Mouse (Mus musculus) right cerebral cortex, adult 18-20 months (tissue): Measurements from ENCODE around the gene Cryzl1.
"Not testable (repeated sequence)": the region's sequence is repeated elsewhere in the genome, so short reads cannot be mapped to it uniquely, and the experiment has no call there.

Source experiments
- DNase-seq: peaks from one replicate; pipeline ENCODE4 v3.0.0; 2022; ENCODE audit warnings: mixed read lengths

Gene Cryzl1

DNA sequence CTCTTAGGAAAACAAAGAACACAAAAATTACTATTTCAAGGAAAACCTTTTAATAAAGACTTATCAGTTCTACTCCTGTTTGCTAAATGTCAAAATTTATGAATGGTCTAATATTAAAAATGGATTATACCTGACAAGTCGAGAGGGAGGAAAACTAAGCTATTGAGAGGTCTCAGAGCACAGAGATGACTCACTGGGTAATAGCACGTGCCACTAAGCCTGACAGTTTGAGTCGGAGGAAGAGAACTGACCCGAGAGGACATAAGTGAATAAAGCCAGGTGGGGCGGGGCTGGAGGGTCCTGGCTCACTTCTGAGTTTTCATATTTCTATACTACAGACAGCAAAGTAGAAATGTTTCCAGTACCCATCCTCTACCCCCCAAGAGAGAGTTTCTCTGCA is 42.4 kb downstream of the Cryzl1 start:
- DNase-seq: no peak

DNA sequence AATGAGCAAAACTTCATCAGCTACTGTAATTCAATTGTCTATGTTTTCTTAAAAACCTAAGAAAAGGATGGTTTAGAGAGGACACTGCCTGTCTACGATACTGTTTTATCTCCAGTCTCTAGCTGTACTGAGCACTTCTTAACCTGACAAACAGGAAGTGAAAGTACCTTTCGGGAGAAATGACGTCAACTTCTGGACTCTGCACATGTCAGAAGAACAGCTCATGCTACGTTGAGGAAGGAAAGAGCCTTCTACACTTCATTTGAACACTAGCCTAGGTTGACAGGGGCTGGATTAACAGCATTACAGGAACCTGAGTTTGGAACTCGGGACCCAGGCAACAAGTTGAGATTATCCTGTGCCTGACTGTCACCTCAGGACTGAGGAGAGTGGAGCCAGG is 43.2 kb downstream of the Cryzl1 start:
- DNase-seq: no peak

DNA sequence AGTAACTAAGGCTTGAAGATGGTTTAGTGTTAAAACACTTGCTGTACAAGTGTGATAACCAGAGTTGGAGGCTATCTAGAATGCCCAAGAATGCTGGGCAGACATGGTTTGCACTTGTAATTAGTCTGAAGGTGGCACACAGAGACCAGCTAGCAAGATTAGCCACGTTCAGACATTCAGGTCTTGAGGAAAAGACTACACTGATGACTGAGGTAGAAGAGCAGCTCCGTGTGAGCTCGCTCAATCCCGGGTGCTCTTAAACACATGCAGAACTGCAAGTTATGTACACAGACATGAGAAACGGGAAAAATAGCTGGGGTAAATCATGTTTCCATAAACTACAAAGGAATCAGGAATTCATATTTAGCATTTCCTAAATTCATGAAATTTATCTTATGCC is 48.1 kb downstream of the Cryzl1 start:
- no peak for DNase-seq

DNA sequence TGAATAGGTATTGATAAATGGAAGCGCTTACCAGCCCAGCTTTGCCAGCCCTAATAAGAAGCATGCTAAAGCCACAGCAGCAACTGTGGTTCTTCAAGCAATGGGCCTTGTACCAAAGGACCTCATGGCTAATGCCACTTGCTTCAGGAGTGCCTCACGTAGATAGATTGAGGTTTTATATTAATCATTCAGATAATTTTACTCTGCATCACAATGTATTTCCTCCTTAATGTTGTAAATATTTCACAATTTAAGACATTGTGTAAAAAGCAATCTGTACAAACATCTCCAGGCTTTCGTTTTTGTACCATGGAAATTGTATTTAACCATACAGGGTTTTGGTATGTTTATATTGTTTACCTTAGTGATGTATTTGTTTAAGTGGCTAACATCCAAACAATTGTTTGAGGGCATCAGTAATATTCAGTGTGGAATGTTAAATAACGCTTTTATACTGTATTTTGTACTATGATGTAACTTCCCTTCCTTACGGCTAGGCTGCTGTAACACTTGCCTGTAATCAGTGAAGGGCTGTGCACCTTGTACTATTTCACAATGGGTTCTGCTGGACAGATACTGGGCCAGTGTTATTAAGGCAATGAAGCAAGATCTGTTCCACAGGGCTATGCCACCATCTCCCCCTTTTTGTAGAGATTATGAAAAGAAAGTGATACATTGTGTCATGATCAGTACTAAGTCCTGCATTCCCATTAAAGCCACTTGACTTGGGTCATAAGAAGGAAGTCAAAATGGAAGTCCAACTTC is 50.4 kb downstream of the Cryzl1 start:
- DNase-seq: no peak

DNA sequence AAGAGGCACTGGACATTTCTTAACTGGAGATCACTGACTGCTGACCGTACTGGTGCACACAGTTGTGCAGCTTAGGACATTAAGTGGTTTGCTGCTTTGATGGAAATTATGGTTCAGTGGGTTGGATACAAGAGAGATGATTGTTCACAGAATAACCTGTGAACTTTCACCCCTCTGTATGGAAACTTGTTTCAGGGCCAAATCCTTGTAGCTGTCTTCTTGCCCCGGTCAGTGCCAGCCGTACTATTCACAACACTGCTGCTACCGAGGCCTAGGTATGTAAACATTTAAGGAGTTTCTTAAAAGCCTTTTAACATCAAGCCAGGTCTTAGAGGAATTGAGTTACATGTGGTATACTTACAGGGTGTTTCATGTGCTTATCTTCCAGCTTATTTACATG is 54.3 kb downstream of the Cryzl1 start:
- no peak for DNase-seq

DNA sequence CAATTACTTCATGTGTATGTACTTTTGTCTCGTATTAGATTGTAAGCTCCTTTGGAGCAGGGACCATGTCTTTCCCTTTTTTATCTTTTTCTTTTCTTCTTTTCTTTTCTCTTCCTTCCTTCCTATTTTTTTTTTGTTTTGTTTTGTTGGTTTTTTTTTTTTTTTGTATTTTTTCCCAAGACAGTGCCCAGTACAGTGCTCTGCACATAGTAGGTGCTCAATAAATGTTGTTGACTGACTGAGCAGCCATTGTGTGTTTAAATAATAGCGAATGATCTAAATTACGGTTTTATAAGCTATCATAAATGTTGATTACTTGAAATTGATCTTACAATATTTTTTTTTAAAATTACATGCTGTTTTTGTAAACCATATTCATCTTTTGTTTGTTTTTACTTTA is 65.0 kb downstream of the Cryzl1 start:
- no peak for DNase-seq

DNA sequence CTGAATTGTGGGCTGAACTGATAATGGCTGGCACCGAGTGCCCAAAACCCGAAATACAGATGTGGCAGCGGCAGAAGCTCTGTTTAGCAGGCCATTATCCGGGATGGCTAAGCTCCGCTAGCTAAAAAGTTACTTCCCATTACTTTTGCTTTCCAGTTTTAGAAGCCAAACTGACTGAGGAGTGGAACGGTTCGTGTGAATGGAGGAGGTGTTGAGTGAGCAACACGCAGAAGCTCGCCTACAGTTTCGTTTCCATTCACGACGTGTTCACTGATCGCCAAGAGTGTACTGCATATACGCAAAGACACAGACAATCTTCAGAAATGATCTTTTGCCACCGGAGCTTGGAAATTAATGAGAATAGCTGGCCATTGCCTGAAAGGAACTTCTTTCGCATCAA is 66.4 kb downstream of the Cryzl1 start:
- peak; percentile 48 for DNase-seq

DNA sequence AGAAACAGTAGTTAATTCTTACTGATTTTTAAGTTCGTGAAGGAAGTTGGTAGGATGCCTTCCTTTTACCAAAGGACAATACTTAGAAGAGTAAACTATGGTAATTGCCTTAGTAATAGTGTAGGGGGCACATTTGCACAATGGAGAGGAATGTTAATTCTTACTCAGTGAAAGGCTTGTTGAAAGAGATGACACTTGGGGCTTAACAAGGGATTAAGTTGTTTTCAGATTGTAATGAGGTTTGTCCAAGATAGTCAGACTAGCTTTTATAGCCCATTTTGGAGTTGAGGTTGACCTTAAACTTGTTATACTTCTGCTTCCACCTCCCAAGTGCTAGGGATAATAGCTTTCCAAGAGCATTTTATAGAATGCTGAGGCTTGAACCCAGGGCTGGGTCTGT is 67.4 kb downstream of the Cryzl1 start:
- DNase-seq: no peak

DNA sequence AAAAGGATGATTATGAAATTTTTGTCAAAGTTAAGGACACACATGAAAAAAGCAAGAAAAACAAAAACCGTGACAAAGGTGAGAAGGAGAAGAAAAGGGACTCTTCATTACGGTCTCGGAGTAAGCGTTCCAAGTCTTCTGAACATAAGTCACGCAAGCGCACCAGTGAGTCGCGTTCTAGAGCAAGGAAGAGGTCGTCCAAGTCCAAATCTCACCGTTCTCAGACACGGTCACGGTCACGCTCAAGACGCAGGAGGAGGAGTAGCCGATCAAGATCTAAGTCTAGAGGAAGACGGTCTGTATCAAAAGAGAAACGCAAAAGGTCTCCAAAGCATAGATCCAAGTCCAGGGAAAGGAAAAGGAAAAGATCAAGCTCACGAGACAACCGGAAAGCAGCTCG is 69.0 kb downstream of the Cryzl1 start:
- DNase-seq: no peak

DNA sequence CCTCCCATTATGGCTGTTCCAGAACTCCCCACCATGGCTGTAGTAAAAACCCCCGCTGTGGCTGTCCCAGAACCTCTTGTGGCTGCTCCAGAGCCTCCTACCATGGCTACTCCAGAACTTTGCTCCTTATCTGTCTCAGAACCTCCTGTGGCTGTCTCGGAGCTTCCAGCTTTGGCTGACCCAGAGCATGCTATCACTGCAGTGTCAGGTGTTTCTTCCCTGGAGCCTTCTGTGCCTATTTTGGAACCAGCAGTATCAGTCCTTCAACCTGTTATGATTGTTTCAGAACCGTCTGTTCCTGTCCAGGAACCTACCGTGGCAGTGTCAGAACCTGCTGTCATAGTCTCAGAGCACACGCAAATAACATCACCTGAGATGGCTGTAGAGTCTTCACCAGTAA is 70.3 kb downstream of the Cryzl1 start:
- DNase-seq: no peak

DNA sequence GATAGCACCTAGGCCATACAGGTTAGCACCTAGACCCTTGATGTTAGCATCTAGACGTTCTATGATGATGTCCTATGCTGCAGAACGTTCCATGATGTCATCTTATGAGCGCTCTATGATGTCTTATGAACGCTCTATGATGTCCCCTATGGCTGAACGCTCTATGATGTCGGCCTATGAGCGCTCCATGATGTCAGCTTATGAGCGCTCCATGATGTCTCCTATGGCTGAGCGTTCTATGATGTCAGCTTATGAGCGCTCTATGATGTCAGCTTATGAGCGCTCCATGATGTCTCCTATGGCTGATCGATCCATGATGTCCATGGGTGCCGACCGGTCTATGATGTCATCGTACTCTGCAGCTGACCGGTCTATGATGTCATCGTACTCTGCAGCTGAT is 71.5 kb downstream of the Cryzl1 start:
- DNase-seq: no peak

DNA sequence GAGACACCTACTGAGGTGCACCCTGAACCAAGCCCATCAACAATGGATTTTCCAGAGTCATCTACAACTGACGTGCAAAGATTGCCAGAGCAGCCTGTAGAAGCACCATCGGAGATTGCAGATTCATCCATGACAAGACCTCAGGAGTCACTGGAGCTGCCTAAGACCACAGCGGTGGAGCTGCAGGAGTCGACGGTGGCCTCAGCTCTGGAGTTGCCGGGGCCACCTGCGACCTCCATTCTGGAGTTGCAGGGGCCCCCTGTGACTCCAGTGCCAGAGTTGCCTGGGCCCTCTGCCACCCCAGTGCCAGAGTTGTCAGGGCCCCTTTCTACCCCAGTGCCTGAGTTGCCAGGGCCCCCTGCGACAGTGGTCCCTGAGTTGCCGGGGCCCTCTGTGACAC is 73.5 kb downstream of the Cryzl1 start:
- DNase-seq: no peak

DNA sequence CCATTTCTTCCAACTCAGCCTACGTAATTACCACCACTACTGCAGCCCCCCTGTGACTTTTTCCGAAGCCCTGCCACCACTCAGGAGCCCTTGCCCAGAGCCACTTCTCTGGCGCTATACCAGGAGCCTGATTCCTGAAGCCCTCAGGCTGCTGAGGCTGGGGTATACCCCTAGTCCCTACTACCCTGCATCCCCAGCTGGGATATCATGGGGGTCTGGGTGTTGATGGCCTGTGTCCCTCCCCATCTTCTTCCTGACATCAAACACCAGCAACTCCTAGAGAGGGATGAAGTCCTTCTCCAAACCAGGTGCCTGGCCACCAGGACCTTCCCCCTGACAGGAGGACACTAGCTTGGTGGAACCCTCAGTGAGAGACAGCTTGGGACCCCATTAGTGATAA is 76.6 kb downstream of the Cryzl1 start:
- DNase-seq: no peak

DNA sequence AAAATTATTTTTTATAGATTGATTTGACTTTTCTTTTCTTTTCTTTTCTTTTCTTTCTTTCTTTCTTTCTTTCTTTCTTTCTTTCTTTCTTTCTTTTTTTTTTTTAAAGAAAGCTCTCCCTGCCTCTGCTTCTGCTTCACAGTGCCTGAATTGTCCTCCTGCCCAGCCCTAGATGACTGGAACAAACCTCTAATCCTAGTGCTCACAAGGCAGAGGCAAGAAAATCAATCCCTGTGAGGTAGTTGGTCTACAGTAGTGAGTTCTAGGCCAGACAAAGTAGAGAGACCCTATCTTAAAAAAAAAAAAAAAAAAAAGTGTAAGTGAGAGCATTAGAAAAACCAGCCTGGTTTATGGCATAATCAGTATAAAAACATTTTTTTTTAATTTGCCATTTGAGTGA is 79.0 kb downstream of the Cryzl1 start:
- no peak for DNase-seq

DNA sequence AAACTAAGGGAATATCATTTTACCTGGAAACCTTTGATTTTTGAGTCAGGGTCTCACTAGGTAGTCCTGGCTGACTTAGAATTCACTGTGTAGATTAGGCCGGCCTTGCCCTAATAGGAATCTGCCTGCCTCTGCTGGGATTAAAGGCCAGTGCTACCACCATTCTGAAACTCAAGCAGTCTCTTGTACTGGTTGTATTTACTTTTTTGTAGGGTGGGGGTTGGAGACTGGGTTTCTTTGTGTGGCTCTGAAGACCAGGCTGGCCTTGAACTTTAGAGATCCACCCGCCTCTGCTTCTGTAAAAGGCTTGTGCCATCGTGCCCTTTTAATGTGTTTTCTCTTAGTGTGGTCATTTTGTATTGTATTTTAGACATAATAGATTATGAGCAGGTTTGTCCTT is 79.5 kb downstream of the Cryzl1 start:
- no peak for DNase-seq

DNA sequence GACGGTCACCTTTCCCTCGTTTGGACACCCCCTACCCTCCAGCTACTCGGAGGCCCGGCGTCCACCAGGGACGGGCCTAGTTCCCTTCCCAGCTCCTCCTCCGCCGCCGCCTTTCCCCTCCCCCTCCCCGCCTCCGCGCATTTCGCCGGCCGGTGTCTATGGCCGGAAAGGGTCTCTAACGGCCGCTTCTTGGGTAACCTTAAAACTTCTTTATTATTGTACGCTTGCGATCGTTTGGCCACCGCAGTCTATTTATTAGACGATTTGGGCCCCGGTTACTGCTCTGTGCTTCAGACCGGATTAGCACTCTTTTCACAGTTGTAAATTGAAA is 80.6 kb downstream of the Cryzl1 start:
- peak; percentile 63 for DNase-seq

DNA sequence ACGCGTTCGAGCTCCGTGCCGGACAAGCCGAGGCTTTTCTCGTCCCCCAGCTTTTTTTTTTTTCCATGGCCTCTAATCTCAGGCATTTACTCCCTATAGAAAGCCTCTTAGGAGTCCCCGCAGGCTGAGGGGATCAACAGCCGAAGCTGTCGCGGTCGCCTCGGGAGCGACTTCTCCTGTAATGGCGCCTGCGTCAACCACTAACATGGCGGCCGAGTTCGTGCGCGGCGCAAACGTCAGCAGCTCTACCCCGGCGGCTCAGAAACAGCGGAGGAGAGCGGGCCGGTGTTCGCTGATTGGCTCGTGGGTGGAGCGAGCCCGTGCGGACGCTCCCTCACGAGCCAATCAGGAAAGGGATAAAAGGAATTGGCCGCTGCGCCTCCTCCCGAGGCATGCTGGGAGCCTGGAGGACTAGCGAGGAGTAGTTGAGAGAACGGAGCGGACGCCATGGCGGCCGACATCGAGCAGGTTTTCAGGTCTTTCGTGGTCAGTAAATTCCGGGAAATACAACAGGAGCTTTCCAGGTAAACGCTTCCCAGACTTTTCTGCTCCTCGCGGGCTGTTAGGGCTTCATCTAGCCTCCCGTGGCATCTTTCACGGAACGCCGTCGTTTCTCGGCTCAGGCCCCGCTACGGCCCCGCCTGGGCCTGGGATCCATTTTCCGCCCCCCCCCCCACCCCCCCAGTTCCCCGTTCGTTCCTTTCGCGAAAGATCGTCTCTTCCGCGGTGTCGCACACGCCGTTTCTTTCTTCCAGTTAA is 81.1 kb downstream of the Cryzl1 start, which contains the start of gene Son:
TSS of gene Son (plus strand) at position 46 of the 759 bp plus-strand sequence.
- DNase-seq: peak; percentile 99

DNA sequence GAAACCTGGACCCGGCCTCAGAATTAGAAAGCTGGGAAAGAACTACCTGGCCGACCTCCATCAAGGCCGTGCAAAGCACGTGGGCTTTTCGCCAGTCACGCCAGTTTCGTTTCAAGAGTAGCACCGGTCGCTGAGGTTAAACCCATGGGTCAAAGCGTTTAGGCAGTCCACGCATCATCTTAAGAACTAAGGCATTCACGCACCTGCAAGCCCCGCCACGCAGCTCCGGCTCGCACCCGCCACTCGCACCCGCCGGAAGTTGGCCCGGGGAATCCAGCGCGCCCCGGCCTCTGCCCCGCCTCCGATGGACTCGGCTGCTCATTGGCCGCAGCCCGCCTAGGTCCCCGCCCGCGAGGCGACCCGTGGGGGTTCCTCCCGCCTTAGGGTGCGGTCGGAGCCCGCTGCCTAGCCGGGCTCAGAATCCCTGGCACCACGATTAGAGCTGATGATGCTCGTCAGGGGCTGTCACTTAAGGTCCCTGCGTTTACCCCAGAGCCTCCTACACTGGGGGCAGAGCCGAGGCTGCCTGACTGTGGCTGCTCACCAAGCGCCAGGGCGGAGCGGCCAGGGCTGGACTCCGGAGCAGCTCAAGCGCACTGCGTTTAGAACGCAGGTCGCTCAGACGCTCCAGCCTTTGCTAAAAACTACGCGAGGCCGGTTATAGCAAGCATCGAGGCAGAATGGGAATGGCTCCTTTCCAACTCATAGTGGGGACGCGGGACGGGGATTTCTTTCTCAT is 81.9 kb downstream of the Cryzl1 start, which contains the start of gene Gart:
TSS of gene Gart (minus strand) at position 272 of the 739 bp plus-strand sequence.
- DNase-seq: peak; percentile 96

DNA sequence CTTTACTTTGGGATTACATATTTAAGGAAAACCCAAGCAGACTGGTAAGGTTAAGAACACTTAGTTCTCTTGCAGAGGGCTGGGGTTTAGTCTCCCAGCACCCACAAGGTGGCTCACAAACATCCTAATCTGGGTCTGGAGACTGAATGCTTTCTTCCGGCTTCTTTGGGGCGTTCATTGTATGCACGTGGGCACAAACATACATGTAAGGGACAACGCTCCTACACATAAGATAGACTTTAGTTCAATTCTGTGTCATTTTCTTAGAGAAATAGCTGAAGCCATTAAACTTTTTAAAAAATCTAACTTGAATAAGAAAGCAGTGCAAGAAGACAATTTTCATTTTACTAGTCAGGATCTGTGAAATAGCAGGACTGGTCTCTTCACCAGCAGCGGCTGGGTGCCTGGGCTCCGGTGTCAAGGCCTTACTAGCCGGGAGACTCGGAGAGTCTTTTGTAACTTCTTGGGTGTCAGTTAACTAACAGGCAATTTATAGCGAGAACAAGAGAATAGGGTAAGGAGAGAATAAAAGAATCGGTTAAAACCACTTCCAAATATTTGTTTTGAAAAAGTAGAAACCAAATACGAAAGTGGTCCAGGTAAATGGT is 82.7 kb downstream of the Cryzl1 start:
- DNase-seq: no peak

DNA sequence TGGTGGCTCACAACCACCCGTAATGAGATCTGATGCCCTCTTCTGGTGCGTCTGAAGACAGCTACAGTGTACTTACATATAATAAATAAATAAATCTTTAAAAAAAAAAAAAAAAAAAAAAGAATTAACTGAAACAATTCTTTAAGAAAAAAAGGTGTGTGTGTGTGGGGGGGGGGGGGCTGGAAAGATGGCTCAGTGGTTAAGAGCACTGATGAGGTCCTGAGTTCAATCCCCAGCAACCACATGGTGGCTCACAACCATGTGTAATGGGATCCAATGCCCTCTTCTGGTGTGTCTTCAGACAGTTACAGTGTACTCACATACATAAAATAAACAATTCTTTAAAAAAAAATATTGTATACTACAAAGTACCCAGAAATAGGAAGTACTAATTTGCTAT is 83.4 kb downstream of the Cryzl1 start:
- not testable (repeated sequence) for DNase-seq

DNA sequence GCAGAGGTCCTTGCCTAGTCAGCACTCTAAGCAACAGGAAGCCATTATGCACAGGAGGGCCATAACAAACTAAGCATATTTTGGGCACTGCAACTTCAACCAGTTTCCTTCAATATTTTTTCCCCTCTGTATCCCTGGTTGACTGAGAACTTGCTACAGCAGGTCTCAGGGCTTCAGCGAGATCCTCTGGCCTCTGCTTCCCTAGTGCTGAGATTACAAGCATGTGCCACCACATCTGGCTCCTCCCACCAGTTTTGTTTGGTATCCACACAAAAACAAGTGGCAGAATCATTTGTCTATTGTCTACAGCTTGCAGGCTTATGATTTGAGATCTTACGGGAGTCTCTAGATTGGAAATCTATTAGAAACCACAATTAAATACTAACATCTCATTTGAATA is 83.9 kb downstream of the Cryzl1 start:
- DNase-seq: no peak

DNA sequence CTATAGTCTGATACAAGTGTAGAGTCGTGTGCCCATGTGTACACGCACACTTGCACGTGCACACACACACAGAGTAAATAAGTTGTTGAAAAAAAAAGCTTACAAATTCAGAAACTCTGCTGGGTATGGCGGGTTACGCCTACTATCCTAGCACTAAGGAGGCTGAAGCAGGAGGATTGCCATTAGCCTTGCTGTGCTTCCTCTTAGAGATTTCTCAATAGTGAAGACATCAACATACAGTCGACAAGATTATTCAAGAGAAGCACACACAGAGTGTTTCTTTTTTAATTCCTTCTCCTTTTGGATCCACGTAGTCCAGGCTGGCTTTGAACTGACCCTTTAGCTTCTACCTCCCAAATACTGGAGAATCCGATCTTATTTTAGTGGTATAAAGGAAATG is 88.6 kb downstream of the Cryzl1 start:
- DNase-seq: no peak

DNA sequence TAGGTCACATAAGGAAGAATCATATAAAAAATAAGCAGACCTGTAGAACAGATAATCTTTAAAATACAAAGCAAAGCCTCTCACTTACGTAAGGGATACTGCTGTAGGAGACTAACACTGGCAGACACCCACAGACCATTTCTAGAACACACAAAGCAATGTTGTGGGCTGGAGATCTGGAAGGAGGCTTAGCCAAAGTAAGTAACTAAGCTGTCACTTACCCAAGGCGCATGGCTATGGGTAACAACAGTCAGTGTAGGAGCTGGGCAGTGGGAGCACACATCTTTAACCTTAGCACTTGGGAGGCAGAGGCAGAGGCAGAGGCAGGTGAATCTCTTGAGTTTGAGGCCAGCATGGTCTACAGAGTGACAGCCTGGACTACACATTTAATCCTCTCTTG is 89.1 kb downstream of the Cryzl1 start:
- peak; percentile 60 for DNase-seq
